Mouse (Mus musculus) layer of hippocampus, postnatal 10 days (tissue): ENCODE measurements around the gene Ldhd. TPM values are rescaled to one million over a fixed set of nuclear protein-coding genes. Genes with fewer than 3 reads are reported as not detected.

Source experiments
- DNase-seq, 2 experiments: peaks; one replicate each; pipeline ENCODE4 v3.0.0; 2021; ENCODE audit warnings: low spot score in 2 of 2
- total RNA-seq, 2 experiments: library from RNA; stranded (reverse); gene quantifications; 2 replicates each; pipeline ENCODE4 v1.2.3; 2021

The Ldhd gene
- total RNA-seq, 2 experiments from 2014 or later: 2.3 to 2.6 TPM

GRCm38 (mm10) chr8:111595712-111596484, 34.3 kb downstream of the Ldhd start:
- DNase-seq: peak; percentile 19 to 21

DNA sequence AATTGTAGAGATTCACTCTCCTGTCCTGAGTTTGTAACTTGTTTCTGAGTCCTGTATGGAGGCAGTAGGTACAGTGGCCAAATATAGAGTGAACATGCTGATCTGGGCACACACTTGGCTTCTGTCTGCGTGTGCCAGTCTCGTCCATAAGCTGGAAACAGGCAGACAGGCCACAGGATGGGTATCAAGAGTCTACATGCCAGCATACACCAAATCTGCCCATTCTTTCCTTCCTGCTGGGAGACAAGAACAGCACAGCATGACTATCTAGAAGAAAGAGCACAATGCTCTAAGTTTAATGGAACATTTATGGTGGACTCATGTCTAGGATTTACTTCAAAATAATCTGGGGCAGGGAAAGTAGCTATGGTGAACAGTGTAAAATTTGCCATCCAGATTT, 35.2 kb downstream of the Ldhd start:
- no peak for DNase-seq

- no peak for DNase-seq
Observed at GRCm38 (mm10) chr8:111594044-111594840, 35.9 kb downstream of the Ldhd start.

DNA sequence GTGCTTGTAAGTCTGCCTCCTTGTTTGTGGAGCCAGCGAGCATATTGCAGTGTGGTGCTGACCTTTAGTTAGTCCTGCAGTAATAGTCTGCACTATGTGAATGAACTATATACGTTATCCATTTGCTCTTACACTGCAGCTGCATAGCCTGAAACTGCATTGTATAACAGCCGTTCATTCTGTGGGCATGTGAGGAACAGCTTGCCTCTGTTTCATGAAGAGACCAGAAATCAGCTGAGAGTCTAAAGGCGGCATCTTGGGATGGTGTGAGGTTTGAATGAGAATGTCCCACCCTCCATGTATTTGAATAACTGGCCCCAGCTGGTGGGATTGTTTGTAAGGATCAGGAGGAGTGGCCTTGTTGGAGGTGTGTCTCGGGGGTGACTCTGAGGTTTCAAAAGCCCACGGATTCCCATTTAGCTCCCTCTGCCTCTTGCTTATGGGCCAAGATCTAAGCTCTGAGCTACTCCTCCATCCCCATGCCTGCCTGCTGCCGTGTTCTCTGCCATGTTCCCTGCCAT, 37.7 kb downstream of the Ldhd start:
- no peak for DNase-seq

- no peak for DNase-seq
Observed at GRCm38 (mm10) chr8:111591176-111591575, 39.0 kb downstream of the Ldhd start.

- no peak for DNase-seq
Observed at GRCm38 (mm10) chr8:111590214-111590613, 40.0 kb downstream of the Ldhd start.

DNA sequence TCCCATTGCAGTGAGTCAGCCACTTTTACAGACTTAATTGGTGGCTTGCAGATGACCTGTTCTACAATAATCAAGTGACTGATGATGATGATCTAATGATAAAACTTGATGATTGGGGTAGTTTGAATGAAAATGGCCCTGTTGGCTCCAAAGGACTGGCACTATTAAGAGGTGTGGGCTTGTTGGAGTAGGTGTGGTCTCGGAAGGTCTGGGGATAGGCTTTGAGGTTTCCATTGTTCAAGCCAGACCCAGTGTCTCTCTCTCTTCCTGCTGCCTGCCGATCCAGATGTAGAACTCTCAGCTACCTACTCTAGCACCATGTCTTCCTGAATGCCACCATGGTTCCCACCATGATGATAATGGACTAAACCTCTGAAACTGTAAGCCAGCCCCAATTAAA, 41.8 kb downstream of the Ldhd start:
- no peak for DNase-seq

DNA sequence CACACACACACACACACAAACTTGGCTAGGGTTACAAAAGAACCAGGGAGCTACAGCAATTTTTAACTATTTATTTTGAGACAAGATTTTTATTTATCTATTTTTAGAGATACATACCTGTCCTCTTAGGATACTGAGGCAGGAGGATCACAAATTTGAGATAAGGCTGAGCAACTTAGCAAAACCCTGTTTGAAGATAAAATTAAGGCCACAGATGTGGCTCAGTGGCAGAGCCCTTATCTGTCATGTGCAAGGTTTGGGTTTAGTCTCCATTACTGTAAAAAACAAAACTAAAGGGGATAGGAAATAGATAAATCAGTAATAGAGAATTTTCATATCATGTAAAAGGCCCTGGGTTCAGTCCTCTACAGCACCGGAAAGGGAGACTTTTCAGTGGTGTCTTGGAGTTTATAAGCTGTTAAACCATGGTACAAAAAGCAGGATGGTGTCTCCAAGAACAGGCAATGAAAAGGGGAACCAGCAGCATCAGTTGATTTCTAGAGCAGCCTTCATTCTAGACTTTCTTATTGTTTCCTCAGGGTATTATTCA, 42.6 kb downstream of the Ldhd start:
- no peak for DNase-seq

- DNase-seq: no peak
Observed at GRCm38 (mm10) chr8:111584946-111585345, 45.2 kb downstream of the Ldhd start.

- no peak for DNase-seq
Observed at GRCm38 (mm10) chr8:111582386-111582785, 47.8 kb downstream of the Ldhd start.

DNA sequence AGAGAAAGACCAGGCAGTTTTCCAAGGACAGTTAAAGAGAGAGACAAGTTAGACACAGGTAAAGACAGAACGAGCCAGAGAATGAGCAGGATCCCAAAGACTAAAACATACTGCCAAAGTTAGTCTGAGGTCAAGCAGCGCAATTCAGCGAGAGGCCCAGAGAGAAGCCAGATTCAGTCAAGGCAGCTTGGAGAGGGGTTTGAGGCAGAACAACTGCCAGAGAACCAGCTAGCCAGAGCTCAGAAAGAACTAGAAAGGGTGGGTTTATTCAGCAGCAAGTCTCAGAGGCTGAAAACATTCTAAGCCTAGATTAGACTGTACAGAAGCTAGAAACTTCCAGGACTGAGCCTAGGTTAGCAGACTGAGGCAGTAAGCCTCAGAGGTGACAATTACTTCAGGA, 49.9 kb downstream of the Ldhd start:
- DNase-seq: no peak

- DNase-seq: no peak
Observed at GRCm38 (mm10) chr8:111579318-111579717, 50.9 kb downstream of the Ldhd start.

DNA sequence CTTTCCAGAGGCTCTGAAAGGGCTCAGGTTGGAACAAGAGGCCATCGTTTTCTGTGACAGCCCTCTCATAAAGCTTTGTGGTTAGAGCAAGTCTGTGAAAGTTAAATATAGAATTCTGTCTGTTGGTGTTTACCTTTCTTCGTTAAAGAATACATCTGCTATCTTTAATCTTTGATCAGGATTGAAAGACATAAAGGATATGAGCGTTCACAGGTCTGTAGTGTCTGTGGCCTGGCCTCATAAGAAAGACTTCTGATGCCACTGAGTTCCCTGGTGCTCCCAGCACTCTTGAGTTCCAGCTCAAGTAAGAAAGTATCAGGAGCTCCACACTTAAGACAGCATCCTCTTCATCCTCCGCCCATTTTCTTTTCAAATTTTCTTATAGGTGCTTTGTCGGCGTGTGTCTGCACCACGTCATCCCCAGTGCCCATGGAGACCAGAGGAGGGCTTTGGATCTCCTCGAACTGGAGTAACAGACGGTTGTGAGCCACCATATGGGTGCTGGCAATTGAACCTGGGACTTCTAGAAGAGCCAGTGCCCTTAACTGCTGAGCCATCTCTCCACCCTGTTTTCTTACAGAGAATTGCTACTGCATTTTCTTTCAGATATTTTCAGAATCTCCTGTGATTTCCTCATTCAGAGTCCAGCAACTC, 52.2 kb downstream of the Ldhd start:
- no peak for DNase-seq

DNA sequence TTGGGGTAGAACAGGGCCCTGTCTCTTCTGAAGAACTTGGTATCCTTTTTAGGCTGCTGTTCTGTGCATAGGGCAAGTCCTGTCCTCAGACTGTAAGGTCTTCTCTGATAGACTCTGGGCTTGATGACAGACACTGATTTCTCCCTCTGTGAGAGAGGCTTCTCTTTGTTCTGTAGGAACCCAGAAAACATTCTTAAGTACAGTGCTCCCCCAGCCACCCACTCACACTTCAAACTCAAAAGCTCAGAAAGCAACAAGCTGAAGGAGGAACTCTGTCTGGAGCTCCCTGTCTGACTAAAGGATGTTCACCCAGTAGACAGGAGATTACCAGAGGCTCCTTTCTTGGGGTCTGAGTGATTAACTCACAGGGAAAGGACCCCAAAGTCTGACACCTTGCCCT, 53.7 kb downstream of the Ldhd start:
- no peak for DNase-seq

DNA sequence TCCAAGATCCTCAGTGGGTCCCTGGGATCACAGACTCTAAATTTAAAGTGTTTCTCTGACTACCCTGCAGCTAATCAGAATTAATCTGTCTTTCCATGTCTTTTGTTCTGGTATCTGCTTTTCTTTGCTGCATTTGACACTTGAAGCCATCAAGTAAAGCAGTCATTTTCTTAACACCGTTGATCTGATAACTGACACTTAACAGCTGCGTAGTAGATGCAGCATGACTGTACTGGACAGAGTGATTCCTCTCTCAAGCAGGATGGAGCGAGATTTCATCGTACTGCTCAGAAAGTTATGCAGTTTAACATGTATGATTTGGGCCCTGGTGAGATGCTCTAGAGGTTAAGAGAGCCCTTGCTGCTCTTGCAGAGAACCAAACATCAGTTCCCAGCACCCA, 54.7 kb downstream of the Ldhd start:
- no peak for DNase-seq

GRCm38 (mm10) chr8:111574016-111574415, 56.2 kb downstream of the Ldhd start:
- DNase-seq: no peak

Other genes with a start within 250 kb of the Ldhd start
- gene Fa2h, start 236.6 kb downstream of the Ldhd start, total RNA-seq: 1 to 10 TPM; 5.3 to 5.8 TPM
- 10 to 100 TPM; 25.4 to 28.8 TPM for gene Wdr59, start 108.3 kb downstream of the Ldhd start, total RNA-seq
- gene Znrf1, start 94.3 kb downstream of the Ldhd start, total RNA-seq: 100 to 1,000 TPM; 133 to 145 TPM
- gene Zfp1, start 13.0 kb upstream of the Ldhd start, total RNA-seq: 10 to 100 TPM; 21.4 to 21.9 TPM
- gene Ctrb1, start 60.6 kb upstream of the Ldhd start, total RNA-seq: not detected
- 10 to 100 TPM; 60.1 to 62.6 TPM for gene Bcar1, start 113.4 kb upstream of the Ldhd start, total RNA-seq
- 100 to 1,000 TPM; 100 to 101 TPM for gene Cfdp1, start 223.9 kb upstream of the Ldhd start, total RNA-seq
- 1 to 10 TPM; 3.4 to 4.1 TPM for gene Tmem170, start 246.4 kb upstream of the Ldhd start, total RNA-seq